Mouse (Mus musculus): ENCODE results near the gene Zfp746. TPM values are rescaled to one million over a fixed set of nuclear protein-coding genes. Genes with fewer than 3 reads are reported as not detected.

Gene Zfp746
- polyA plus RNA-seq, 1 experiment from 2014 or later = 22.5 TPM

- no peaks in the 10 kb centered on the region for H3K4me1 ChIP-seq (ENCODE audit: control insufficient read depth, insufficient read depth, low read length)
- no peaks in the 10 kb centered on the region; the same call in 1 of the 2 replicates for H3K36me3 ChIP-seq (ENCODE audit: control insufficient read depth, insufficient read depth, low read length)
- no peak overlapping the region for H3K27ac ChIP-seq (ENCODE audit: low read depth, low read length)
- no peaks in the 10 kb centered on the region for H3K9me3 ChIP-seq (ENCODE audit: control insufficient read depth, low read length)
- H3K27me3 ChIP-seq (ENCODE audit: control insufficient read depth, insufficient read depth, low read length) = no peaks in the 10 kb centered on the region
- DNase-seq (ENCODE audit: low spot score) = no peak
- H3K4me3 ChIP-seq (ENCODE audit: low read depth, low read length) = no peak overlapping the region
- WGBS = 83% methylated on average over 5 of the region's 5 CpGs
- H3K4me2 ChIP-seq (ENCODE audit: low read depth) = no peak overlapping the region
- ATAC-seq (ENCODE audit: insufficient read depth, low FRiP score, low TSS enrichment) = no peak
- H3K9ac ChIP-seq (ENCODE audit: low read length) = no peak overlapping the region
These were observed 13.1 kb downstream of the Zfp746 start for GRCm38 (mm10) chr6:48073316-48073715.

GRCm38 (mm10) chr6:48067492-48067891 lies 18.9 kb downstream of the Zfp746 start:
- ATAC-seq (ENCODE audit: insufficient read depth, low FRiP score, low TSS enrichment) (no peak), DNase-seq (ENCODE audit: low spot score) (no peak)
- Histone ChIP-seq H3K27ac (ENCODE audit: low read depth, low read length) (no peak overlapping the region), H3K4me3 (ENCODE audit: low read depth, low read length) (no peak overlapping the region), H3K9ac (ENCODE audit: low read length) (no peak overlapping the region), H3K4me2 (ENCODE audit: low read depth) (no peak overlapping the region), H3K36me3 (ENCODE audit: control insufficient read depth, insufficient read depth, low read length) (peaks cover 11% of the 10 kb centered on the region), H3K4me1 (ENCODE audit: control insufficient read depth, insufficient read depth, low read length) (no peaks in the 10 kb centered on the region), H3K27me3 (ENCODE audit: control insufficient read depth, insufficient read depth, low read length) (no peaks in the 10 kb centered on the region), H3K9me3 (ENCODE audit: control insufficient read depth, low read length) (no peaks in the 10 kb centered on the region)
- 94% methylated on average over 3 of the region's 3 CpGs for WGBS

GRCm38 (mm10) chr6:48065587-48066075 lies 20.8 kb downstream of the Zfp746 start:
- no peaks in the 10 kb centered on the region for H3K9me3 ChIP-seq (ENCODE audit: control insufficient read depth, low read length)
- DNase-seq (ENCODE audit: low spot score) (no peak), ATAC-seq (ENCODE audit: insufficient read depth, low FRiP score, low TSS enrichment) (no peak)
- no peak overlapping the region for H3K4me2 ChIP-seq (ENCODE audit: low read depth)
- no peak overlapping the region for H3K27ac ChIP-seq (ENCODE audit: low read depth, low read length)
- no peak overlapping the region for H3K9ac ChIP-seq (ENCODE audit: low read length)
- H3K4me3 ChIP-seq (ENCODE audit: low read depth, low read length) = no peak overlapping the region
- H3K36me3 ChIP-seq (ENCODE audit: control insufficient read depth, insufficient read depth, low read length) = peaks cover 11% of the 10 kb centered on the region
- WGBS = 91% methylated on average over 6 of the region's 6 CpGs
- H3K27me3 ChIP-seq (ENCODE audit: control insufficient read depth, insufficient read depth, low read length) = no peaks in the 10 kb centered on the region
- H3K4me1 ChIP-seq (ENCODE audit: control insufficient read depth, insufficient read depth, low read length) = no peaks in the 10 kb centered on the region

GRCm38 (mm10) chr6:48064451-48064850 lies 21.9 kb downstream of the Zfp746 start:
- Histone ChIP-seq H3K36me3 (ENCODE audit: control insufficient read depth, insufficient read depth, low read length) (peaks cover 11% of the 10 kb centered on the region), H3K4me2 (ENCODE audit: low read depth) (no peak overlapping the region), H3K9ac (ENCODE audit: low read length) (no peak overlapping the region), H3K27ac (ENCODE audit: low read depth, low read length) (no peak overlapping the region), H3K27me3 (ENCODE audit: control insufficient read depth, insufficient read depth, low read length) (no peaks in the 10 kb centered on the region), H3K4me3 (ENCODE audit: low read depth, low read length) (no peak overlapping the region), H3K9me3 (ENCODE audit: control insufficient read depth, low read length) (no peaks in the 10 kb centered on the region), H3K4me1 (ENCODE audit: control insufficient read depth, insufficient read depth, low read length) (no peaks in the 10 kb centered on the region)
- ATAC-seq (ENCODE audit: insufficient read depth, low FRiP score, low TSS enrichment) (no peak), DNase-seq (ENCODE audit: low spot score) (no peak)
- WGBS = 89% methylated on average over 14 of the region's 14 CpGs

- Histone ChIP-seq H3K9ac (ENCODE audit: low read length) (no peak overlapping the region), H3K27ac (ENCODE audit: low read depth, low read length) (no peak overlapping the region), H3K36me3 (ENCODE audit: control insufficient read depth, insufficient read depth, low read length) (peaks cover 11% of the 10 kb centered on the region), H3K4me1 (ENCODE audit: control insufficient read depth, insufficient read depth, low read length) (no peaks in the 10 kb centered on the region), H3K4me3 (ENCODE audit: low read depth, low read length) (no peak overlapping the region), H3K9me3 (ENCODE audit: control insufficient read depth, low read length) (no peaks in the 10 kb centered on the region), H3K27me3 (ENCODE audit: control insufficient read depth, insufficient read depth, low read length) (no peaks in the 10 kb centered on the region), H3K4me2 (ENCODE audit: low read depth) (no peak overlapping the region)
- no peak for DNase-seq (ENCODE audit: low spot score)
- WGBS = 94% methylated on average over 28 of the region's 28 CpGs
- ATAC-seq (ENCODE audit: insufficient read depth, low FRiP score, low TSS enrichment) = no peak
These were observed 22.5 kb downstream of the Zfp746 start for GRCm38 (mm10) chr6:48063940-48064339.

GRCm38 (mm10) chr6:48060895-48061294 lies 25.5 kb downstream of the Zfp746 start:
- Histone ChIP-seq H3K9me3 (ENCODE audit: control insufficient read depth, low read length) (no peaks in the 10 kb centered on the region), H3K4me1 (ENCODE audit: control insufficient read depth, insufficient read depth, low read length) (no peaks in the 10 kb centered on the region), H3K27ac (ENCODE audit: low read depth, low read length) (no peak overlapping the region), H3K4me2 (ENCODE audit: low read depth) (no peak overlapping the region), H3K4me3 (ENCODE audit: low read depth, low read length) (no peak overlapping the region), H3K36me3 (ENCODE audit: control insufficient read depth, insufficient read depth, low read length) (peaks cover 11% of the 10 kb centered on the region), H3K9ac (ENCODE audit: low read length) (no peak overlapping the region), H3K27me3 (ENCODE audit: control insufficient read depth, insufficient read depth, low read length) (no peaks in the 10 kb centered on the region)
- WGBS = 85% methylated on average over 1 of the region's 1 CpGs
- ATAC-seq (ENCODE audit: insufficient read depth, low FRiP score, low TSS enrichment) (no peak), DNase-seq (ENCODE audit: low spot score) (no peak)

GRCm38 (mm10) chr6:48060421-48060820 lies 26.0 kb downstream of the Zfp746 start:
- no peak overlapping the region for H3K27ac ChIP-seq (ENCODE audit: low read depth, low read length)
- no peaks in the 10 kb centered on the region for H3K27me3 ChIP-seq (ENCODE audit: control insufficient read depth, insufficient read depth, low read length)
- no peaks in the 10 kb centered on the region for H3K9me3 ChIP-seq (ENCODE audit: control insufficient read depth, low read length)
- H3K4me3 ChIP-seq (ENCODE audit: low read depth, low read length) = no peak overlapping the region
- ATAC-seq (ENCODE audit: insufficient read depth, low FRiP score, low TSS enrichment) = no peak
- DNase-seq (ENCODE audit: low spot score) = no peak
- peaks cover 9% of the 10 kb centered on the region for H3K36me3 ChIP-seq (ENCODE audit: control insufficient read depth, insufficient read depth, low read length)
- WGBS = 85% methylated on average over 2 of the region's 2 CpGs
- no peaks in the 10 kb centered on the region for H3K4me1 ChIP-seq (ENCODE audit: control insufficient read depth, insufficient read depth, low read length)
- H3K9ac ChIP-seq (ENCODE audit: low read length) = no peak overlapping the region
- H3K4me2 ChIP-seq (ENCODE audit: low read depth) = no peak overlapping the region

GRCm38 (mm10) chr6:48052136-48052535 lies 34.3 kb downstream of the Zfp746 start:
- H3K27me3 ChIP-seq (ENCODE audit: control insufficient read depth, insufficient read depth, low read length) = no peaks in the 10 kb centered on the region
- WGBS = 78% methylated on average over 6 of the region's 6 CpGs
- no peak overlapping the region for H3K4me2 ChIP-seq (ENCODE audit: low read depth)
- no peak overlapping the region for H3K27ac ChIP-seq (ENCODE audit: low read depth, low read length)
- no peaks in the 10 kb centered on the region for H3K9me3 ChIP-seq (ENCODE audit: control insufficient read depth, low read length)
- DNase-seq (ENCODE audit: low spot score) = no peak
- H3K4me1 ChIP-seq (ENCODE audit: control insufficient read depth, insufficient read depth, low read length) = peaks cover 6% of the 10 kb centered on the region; the same call in 1 of the 2 replicates
- no peak overlapping the region for H3K4me3 ChIP-seq (ENCODE audit: low read depth, low read length)
- H3K36me3 ChIP-seq (ENCODE audit: control insufficient read depth, insufficient read depth, low read length) = no peaks in the 10 kb centered on the region
- ATAC-seq (ENCODE audit: insufficient read depth, low FRiP score, low TSS enrichment) = no peak
- H3K9ac ChIP-seq (ENCODE audit: low read length) = no peak overlapping the region

- WGBS = 77% methylated on average over 2 of the region's 2 CpGs
These were observed 34.7 kb downstream of the Zfp746 start for GRCm38 (mm10) chr6:48051666-48052065.

More at GRCm38 (mm10) chr6:48051666-48052065, 34.7 kb downstream of the Zfp746 start:
- H3K27ac ChIP-seq (ENCODE audit: low read depth, low read length) = no peak overlapping the region
- DNase-seq (ENCODE audit: low spot score) = no peak
- H3K4me1 ChIP-seq (ENCODE audit: control insufficient read depth, insufficient read depth, low read length) = peaks cover 7% of the 10 kb centered on the region; the same call in 1 of the 2 replicates
- no peak overlapping the region for H3K9ac ChIP-seq (ENCODE audit: low read length)
- H3K27me3 ChIP-seq (ENCODE audit: control insufficient read depth, insufficient read depth, low read length) = no peaks in the 10 kb centered on the region
- H3K4me3 ChIP-seq (ENCODE audit: low read depth, low read length) = no peak overlapping the region
- H3K4me2 ChIP-seq (ENCODE audit: low read depth) = no peak overlapping the region
- H3K36me3 ChIP-seq (ENCODE audit: control insufficient read depth, insufficient read depth, low read length) = no peaks in the 10 kb centered on the region
- no peak for ATAC-seq (ENCODE audit: insufficient read depth, low FRiP score, low TSS enrichment)
- H3K9me3 ChIP-seq (ENCODE audit: control insufficient read depth, low read length) = no peaks in the 10 kb centered on the region

All from neural tube, embryonic 11.5 days (tissue).